Mouse (Mus musculus) kidney, postnatal 4 days (tissue): ENCODE results near the gene Nrxn3.
A peak's percentile ranks its signal among the peaks of the same experiment; 100 is the strongest.

Source experiments
- DNase-seq, 2 experiments: peaks; one replicate each; pipeline ENCODE4 v3.0.0; 2021; ENCODE audit warnings: mixed read lengths in 2 of 2

Nrxn3 gene

DNA sequence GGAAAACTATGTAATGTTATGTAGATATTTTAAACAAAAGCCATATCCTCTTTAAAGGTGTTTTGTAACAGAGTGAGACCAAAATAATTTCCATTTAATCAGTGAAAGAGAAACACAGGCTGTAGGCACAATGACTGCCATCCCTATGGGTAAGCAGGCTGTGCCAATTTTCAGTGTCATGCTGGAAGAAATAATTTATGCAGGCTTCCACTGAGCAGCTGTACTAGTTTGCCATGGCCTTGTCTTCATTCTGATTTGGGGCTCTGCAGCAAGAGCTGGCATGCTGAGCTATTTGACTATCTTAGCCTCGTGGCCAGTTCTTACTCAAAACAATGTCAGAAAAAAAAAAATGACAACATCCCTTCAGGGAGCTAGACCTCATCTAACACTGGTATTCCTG, 647.3 kb downstream of the Nrxn3 start:
- no peak for DNase-seq

DNA sequence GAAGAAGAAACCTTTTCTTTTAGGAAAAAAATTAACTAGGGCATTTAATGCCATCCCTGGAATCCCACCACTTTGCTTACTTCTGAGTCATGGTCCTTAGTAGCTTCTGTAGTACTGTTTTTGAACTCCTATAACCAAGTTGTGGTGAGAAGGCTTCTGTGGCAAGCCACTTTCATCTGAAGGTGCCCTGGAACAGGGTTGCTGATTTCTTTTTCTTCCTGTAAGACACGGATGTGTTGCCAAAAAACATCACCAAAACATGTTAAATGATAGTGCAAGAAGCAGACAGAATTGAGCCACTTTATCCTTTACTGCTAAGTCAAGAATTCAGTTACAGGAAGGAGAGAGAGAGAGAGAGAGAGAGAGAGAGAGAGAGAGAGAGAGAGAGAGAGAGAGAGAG, 653.9 kb downstream of the Nrxn3 start:
- DNase-seq: no peak

DNA sequence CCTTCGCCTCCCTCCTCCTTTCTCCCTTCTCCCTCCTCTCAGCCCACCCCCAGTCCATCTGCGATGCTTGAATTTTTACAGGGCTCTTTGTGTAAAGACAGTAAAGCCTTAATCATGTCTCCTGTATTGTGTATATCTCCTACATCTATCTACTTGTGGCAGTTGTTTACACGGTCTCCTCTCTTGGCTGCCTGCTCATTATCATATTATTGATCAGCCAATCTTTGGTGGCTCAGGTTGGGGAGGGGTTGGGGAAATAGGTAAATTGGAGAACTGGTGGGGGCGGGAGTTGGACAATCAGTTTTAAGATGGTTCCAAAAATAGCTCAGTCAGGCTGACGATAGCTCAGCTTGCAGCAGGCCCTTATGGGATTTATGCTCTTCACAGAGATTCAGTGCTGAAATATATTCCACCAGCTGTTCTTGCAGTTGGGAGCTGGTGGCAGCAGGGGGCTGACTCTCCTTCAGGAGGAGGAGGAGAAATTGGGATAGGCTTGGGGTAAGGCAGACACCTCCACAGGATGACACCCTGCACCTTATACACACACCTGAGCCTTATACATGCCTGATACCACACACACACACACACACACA, 654.5 kb downstream of the Nrxn3 start:
- DNase-seq: no peak

DNA sequence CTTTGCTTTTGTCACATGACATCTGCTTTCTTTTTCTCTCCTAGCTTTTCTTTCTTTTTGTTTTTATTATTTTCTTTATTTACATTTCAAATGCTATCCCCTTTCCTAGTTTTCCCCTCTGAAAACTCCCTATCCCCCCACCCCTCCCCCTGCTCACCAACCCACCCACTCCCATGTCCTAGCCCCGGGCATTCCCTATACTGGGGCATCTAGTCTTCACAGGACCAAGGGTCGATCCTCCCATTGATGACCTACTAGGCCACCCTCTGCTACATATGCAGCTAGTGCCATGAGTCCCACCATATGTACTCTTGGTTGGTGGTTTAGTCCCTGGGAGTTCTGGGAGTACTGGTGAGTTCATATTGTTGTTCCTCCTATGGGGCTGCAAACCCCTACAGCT, 655.0 kb downstream of the Nrxn3 start:
- no peak for DNase-seq

DNA sequence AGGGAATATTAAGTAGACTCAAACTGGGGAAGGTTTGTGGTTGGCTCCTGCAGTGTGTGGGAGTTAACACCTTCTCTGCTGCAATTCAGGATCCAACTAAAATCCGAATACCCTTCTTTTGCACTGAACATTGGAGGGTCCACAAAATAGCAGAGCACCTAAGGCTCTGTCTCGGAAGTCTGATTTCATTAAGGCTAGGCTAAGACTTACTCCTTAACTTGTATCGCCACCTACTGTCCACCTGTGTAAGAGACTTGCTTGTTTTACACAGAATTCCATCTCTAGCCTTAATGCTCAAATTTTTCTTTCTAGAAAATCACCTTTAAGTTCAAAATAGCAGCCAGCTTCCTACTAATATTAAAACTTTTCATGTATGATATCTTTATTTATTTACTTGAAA, 660.6 kb downstream of the Nrxn3 start:
- no peak for DNase-seq

DNA sequence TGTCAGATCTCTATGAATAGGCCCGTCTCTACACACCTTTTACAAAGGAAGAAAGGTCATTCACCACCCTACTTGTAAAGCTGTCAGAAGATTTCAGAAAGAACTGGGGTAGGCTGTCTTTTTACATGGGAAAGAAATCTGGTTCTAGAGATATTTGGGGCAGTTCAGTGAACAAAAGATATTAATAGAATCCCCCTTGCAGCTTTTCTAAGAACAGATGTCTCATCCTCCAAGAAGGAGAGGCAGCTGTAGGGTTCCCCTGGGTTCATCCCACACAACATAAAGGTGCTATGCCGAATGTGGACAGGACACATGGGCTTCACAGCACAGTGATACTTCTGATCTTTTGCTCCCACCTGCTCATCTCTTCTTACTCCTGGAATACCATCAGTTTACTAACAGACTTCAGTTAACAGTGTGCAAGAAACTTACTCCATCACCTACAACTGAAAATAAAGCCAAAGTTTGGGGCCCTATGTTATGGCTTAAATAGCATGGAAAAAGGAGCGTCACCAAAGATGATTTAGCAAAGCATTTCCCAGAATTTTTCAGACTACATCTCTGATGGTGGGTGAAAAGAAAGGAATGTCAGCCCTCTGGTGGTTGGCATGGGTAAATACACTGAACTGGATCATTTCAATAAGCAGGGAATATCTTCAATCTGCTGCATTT, 672.6 kb downstream of the Nrxn3 start:
- peak in 1 of 2 experiments; percentile 2 for DNase-seq

DNA sequence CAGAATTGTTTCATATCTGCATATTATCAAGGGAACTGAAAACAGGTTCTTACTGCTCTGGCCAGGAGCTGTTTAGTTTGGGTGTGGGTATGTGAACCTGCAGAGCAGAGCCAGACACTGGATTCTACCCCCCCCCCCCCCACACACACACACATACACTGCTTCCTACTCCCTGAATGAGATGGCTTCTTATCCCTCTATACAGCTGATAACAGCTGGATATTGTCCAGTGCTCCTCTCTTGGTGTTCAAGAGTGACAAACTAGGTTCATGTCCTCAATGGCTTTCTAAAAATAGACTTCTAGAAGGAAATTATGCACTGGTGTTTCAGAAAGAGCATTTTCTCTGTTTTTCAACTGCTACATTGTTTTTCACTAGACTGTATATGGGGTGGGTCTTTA, 713.8 kb downstream of the Nrxn3 start:
- no peak for DNase-seq

DNA sequence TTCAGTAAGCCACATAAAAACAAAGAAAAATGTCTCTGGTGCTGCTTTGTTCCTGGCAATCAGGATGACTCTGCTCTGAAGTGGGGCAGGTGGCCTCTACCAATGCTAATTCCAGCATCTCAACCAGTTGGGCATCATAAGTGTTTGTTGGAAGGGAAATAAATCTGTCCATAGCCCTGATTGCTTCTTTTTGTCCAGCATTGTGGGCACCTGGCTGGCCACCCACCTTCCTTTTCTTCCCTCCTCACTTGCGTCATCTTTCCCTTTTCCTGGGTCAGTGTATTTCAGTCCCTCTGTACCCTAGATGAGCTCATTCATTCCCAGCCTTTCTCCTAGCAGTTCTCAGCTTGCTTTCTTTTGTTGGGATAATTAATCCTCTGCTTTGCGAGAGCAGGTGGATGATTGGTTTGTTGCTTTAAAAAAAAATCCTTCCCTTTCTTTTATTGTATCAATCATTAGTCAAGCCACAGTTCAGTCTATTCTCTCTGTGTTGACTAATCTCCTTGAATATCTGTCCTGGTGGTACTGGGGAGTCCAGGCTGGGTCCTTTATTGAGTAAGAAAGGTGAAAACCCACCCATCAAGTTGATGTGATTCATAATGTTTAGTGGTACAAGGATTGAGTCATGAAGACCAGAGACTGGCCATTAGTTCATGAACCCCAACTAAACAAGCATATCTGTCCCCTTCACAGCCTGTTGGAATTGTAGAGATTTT, 719.8 kb downstream of the Nrxn3 start:
- no peak for DNase-seq

DNA sequence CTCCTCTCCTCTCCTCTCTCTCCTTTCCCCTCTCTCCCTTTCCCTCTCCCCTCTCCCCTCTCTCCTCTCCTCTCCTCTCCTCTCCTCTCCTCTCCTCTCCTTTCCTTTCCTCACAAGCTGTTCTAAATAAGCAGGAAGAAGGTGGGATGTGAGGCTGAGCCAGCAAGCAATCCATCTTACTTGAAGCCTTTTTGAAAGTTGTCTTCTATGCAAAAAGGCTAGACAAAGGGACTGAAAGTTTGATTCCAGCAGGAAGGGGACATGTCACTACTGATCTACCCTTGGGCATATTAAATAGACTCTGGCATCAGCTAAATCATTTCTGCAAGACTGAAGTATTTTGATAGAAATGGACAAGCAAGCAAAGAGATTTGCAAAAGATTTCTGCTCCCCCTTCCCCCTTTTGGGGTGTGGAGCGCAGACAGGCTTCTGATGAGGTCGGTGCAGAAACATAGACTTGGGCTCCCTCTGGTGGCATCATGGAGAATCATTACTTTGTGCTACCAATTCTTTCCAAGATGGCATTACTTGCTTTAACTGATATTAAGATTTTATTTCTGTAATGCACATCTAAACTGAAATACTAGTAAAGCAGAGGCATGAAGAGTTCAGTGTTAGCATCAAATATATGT, 728.1 kb downstream of the Nrxn3 start:
- DNase-seq: peak; percentile 27 to 51

DNA sequence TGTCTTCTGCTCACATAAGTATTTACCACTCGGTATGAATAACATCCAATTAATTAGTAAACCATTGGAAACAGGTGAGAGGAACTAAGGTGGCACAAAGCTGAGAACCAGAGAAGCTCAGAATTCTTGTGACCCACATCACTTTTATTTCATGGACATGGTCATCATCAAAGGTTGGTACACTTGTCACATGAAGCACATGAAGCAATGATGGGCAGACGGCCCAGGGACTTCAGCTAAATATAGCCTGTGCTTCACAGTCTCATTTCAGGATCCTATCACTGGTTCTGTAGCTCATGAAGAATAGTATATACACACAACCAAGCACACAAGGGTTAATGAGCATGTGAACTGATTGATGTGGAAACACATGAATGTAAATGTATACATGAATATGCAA, 747.5 kb downstream of the Nrxn3 start:
- no peak for DNase-seq

DNA sequence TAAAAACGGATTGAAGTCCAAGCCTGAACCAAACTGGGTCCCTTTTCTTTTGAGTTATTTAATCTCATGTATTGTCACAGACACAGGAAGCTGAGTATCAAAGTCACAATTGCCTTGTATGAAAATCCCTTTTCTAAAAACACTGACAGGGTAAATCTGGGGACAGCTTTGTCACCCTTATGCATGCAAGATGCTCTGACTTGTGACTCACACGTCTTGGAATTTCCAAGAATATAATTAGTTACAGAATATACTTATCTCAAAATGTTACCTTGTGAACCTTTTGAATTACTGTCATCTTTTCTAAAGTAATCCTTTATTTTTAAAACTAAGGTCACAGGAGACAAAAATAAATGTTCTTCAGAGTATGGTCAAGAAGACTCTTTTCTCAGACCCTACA, 748.6 kb downstream of the Nrxn3 start:
- DNase-seq: no peak

DNA sequence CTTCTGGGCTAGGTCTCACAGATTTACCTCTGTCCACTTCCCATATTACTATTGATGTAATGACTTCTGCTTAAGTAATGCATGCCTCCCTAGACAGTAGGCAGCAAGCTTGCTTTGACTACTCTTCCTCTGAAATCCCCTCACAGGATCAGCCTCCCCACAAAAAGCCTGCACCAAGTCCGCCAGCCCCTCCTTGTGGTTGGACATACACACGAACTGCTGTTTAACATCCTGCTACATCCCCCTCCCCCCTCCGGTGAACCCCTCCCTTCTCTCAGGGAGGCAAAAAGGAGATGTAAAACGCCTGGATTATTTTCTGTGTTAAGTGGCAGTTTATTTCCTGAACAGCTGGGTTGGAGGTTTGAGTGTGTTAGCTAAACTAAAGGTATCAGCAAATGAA, 749.2 kb downstream of the Nrxn3 start:
- DNase-seq: no peak

DNA sequence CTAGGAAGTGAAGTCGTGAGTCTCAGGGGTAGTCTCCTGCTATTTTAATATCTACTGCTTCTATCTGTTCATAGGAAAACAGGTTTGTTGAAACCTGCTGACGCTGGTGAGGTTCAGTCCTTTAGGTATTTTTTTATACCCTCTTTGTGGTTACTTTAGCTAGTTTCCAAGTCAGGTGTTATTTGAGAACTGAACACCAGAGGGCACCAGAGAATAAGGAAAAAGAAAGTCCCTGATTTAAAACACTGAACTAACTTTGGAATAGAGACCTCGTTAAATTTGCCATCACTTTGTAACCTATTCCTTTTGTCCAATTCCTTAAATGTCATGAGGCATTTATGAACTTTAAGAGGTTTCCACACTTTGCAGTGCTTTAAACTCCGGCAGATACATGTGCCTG, 756.4 kb downstream of the Nrxn3 start:
- peak in 1 of 2 experiments; percentile 3 for DNase-seq

DNA sequence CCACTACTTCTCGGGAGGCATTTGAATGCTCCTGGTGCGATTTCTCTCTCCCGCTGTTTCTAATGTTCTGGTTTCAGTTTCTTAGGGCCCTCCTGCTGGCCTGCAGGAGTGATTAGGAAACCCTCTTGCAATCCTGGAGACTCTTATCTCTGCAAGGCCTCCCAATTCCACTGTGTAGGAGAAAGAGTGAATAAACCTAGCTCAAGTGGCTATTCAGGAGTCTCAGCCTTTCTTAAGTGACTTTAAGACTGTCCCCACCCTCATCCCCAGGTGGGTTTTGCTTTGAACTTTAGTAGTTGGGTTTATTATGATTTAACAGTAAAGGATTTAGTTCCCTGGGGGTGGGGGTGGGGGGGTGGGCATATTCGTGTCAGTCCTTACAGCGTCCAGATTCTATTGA, 759.5 kb downstream of the Nrxn3 start:
- no peak for DNase-seq

DNA sequence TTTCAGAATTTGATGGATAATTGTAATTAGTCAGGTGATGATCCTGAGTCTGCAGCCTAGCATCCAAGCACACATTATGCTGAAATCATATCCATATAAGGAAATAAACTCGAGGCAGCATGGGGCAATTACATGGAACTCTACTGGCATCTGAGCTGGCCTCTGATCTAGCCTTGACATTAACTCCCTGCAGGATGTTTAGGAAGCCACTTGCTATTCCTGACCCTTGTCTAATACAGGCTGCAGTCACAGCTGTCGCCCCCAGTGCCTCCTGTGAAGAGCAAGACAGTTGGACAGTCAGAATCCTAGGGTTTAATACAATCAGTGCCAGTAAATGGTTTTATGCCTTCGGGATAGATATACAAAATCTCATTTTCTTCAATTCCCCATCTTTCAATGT, 781.4 kb downstream of the Nrxn3 start:
- DNase-seq: no peak

DNA sequence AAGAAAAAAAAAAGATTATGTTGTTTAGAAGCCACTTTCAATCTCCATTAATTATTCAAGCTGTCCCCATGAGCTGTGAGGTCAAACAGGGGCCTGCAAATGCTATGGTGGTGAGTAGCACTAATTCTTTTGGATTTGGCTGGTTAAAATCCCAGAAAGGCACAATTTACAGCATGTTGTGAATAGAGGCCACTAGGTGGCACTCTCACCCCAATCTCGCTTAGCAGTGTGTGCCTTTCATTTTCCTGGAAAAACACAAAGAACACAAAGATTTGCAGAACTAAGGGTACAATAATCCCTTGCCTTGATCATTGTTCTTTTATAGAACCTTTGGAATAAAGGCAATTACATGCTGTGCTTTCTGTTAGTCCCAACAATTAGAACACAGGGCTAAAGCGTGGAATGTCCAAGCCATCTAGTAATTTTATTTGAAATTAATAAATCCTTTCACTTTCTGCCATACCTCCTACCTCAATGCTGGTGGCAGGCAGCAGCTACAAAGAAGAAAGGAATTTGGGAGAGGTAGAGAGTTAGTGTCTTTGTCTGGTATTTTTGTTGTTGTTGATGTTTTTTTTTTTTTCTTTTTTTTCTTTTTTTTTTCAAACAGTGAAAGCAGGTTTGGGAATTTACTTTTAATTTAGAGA, 782.6 kb downstream of the Nrxn3 start:
- peak; percentile 57 to 66 for DNase-seq

DNA sequence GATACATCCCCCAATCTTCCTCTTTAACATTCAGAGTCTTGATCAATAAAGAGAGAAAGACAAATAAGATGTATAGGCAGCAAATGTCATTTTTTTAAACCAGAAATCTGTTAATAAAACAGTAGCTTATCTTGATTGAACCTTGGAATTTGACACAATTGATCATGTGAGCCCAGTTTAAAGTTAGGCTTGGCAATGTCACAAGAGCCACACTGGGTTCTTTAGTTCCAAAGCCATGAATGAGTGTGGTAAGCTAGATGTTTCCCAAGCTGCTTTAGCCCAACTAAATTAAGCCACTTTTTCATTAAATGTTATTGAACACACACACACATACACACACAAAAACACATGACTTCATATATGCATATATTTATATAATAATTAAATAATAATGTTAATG, 786.3 kb downstream of the Nrxn3 start:
- DNase-seq: no peak

DNA sequence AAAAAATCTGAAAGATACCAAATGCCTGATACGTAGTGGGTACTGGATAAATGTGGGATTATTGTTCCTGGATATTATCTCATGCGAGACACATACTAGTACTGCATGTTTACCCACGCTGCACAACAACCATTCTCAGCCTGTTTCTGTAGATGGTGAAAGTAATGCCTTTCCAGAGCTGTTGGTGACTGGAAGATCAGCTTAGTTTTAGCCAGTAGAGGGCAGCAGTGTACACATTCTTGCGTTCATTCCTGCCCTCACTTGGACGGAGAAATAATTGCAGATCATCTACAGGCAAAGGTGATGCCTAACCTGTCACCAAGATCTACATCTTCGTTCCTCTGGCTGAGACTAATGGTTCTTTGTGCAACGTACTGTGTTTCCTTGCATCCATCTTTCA, 791.1 kb downstream of the Nrxn3 start:
- DNase-seq: peak; percentile 19 to 42

DNA sequence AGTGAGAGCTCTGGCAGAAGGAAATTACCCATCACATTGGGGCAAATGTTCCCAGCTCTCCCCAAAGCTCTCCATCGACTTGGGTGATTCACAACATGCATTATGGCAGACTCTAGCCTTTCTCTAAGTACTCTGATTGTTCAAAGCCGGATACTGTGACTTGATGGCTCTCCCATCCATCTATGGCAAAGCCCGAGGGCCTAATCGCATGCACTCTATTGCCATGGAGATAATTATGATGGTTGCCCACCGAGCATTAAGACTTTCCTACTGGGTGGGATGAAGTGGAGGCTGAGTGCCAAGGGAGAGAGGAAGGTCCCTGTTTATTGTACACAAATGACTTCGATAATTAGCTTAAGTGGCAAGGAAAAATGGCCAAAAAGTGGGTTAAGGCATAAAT, 793.4 kb downstream of the Nrxn3 start:
- DNase-seq: no peak

DNA sequence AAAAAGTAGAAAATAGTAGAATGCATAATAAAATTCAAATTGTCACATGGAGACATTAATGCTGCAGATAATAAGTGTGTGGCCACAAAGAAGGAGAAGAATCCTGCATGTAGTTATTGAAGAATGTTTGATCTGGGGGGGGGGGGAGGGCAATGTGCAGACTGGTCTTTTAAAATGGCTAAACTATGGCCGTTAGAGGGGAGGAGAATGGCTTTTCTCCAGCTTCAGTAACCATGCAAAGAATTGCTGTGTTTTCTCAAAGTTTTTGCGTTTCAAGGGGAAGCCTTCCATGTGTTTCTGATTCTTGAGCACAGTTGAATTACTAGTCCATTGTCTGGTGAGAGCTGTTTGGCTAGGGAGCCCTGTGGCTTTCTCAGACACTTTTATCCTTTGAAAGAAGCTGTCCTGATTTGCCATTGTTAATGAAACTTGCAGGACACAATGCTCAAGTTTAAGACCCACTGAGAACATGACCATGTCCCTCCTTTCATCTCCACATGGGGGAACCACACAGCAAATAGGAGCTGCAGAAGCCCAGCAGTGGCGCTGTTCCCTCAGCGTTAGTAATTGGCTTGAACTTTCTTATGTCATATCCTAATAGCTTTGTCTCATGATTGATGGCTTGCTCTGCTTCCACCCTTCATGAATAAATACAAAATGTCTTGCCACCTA, 808.1 kb downstream of the Nrxn3 start:
- peak; percentile 2 to 9 for DNase-seq

DNA sequence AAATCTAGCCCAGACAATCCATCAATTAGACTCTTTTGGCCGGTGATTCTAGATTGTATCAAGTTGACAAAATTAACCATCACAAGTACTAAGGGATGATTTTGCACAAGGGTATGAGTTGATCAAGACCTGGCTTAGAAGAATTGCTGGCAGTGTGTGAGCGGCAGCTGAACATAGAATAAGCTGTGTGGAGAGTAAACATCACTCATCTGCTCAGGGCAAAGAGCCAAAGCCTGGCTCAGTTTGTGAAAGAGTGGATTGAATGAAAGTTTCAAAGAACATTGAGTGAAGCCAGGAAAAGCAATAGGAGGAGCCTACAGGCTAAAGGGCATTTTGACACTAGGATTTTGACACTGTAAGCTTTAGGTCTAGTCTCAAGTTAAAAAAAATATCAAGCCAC, 828.6 kb downstream of the Nrxn3 start:
- DNase-seq: no peak

DNA sequence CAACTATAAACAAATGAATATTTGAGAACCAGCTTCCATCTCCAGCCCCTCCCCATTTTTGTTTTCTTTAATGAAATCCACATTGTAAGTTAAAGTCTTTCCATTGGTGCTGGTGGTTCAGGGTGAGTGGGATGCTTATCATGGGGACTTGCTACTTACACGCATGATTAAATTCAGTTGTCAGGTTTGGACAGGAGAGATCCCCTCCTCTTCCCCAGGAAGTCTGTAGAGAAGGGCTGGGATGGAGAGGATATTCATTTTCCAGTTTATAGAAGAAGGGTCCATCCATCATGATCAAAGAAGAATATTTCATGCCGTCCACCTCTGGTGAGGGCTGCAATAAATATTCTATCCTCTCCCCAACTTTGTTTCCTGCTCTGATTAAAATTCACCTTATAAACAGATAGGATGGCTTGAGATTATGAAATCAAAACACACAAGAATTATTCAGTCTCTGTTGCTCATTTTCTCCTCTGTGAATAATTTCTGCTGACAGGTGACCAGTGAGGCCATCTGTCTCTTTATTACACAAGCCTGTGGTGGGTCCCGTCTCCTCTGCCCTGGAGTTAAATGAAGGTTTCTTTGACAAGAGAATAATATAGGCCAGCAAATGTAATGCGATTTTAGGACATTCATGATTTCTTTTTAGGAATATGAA, 830.7 kb downstream of the Nrxn3 start:
- no peak for DNase-seq
